Mouse (Mus musculus): ENCODE data around the gene C2cd4c.

The C2cd4c gene

GRCm38 (mm10) chr10:79612192-79613135 lies 1.4 kb downstream of the C2cd4c start:
- no peak for DNase-seq

DNA sequence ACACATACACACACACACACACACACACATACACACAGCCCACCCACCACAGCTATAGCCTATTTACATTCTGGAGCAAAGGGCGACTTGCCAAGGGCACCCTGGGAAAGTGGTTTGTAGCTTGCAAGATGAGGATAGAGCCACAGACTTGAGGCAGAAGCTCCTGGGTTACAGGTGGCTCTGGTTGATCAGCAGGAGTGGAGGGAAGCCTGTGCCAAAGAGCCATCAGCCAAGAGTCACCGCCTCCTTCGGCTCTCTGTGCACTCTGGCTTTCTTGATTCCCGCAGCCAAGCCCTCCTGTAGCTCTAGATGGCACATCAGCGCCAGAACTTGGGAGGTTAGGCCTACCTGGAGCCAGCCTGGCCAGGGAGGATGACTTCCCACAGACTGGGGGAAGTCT lies 2.5 kb downstream of the C2cd4c start:
- DNase-seq: no peak

DNA sequence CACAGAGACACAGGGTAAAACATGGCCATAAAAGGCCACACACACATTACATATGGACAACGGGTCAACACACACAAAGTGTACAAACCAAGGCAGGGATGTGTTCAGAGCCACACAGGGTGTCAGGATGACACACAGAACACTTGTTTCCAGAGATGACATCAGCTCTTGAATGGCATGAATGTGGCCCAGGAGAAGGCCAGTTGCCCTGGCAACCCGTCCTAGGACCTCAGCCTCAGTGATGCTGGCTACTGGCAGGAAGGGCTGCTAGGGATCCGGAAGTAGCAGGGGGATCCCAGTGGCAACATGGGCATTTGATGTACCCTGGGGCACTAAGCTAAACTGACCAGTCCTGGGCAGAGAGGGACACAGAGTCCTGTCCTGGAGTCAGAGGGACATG lies 4.5 kb downstream of the C2cd4c start:
- DNase-seq: no peak

DNA sequence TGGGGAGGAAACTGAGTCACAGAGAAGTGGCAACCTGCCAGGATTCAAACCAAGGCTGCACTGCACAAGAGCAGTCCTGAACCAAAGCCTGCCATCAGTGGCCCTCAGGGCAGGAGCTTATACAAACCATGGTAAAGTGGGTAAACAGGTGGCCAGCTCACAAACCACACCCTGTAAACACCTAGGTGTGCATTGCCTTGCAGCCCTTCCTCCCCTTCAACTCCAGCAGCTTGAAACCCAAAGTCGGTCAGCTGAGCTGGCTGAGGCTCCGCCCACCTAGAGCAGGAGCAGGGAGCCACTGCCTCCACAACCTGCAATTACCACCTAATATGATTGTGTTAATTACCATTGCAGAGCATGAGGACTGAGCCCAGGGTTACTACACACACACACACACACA lies 5.9 kb downstream of the C2cd4c start:
- no peak for DNase-seq

DNA sequence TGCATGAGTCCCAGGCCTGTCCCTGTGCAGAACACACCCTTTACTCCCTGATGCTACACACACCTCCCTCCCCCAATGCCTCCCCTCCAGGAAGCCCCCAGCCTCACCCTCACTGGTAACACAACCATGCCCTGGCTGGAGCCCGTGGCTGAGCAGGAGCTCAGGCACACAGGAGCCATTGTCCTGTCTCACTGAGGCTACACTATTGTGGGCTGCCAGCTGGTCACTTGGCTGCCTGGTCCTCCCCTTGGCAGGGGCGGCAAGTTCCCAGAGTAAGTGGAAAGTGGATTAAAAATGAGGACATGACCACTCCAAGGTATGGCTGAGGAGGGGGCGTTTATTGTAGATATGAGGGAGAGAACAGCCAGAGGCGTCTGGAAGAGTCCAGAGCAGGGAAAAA lies 7.3 kb downstream of the C2cd4c start:
- no peak for DNase-seq

GRCm38 (mm10) chr10:79597936-79598230 lies 15.9 kb downstream of the C2cd4c start:
- no peak for DNase-seq

DNA sequence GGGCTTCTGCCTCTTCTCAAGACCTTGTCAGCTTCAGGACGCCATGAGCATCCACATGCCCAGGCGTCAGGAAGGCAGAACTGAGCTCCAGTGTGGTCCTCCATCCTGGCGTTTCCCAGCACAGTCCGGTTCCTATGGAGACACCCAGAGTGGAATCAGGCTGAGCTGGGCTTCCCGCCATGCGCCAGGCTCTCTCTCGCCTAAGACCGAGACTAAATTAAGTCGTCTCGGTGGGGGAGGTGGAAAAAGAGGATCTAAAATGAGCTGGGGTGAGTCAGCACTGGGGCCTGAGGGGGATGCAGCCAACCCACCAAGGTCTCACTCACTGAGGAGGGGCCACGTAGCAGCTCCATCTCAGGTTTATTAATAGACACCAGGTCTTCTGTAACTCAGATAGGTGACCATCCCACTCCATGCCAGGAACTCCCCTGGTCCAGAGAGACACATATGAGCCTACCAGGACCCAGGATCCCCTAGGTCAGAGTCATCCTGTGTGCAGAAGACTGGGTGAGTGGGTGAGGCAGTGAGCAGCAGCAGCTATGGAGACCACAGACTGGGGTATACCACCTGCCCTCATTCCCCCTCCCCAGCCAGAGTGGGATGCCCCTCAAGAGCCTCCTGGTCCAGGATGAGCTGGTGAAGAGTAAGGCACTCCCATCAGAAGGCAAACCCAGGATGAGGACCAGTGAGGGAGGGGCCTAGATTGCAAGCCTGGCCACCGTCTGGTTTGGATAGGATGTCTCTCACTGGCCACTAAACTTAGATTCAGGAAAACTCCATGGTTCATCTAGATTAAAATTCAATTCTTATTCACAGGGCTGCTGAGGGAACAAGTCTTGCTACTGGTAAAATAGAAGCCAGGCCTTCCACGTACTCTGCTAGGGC lies 16.5 kb downstream of the C2cd4c start:
- DNase-seq: no peak

DNA sequence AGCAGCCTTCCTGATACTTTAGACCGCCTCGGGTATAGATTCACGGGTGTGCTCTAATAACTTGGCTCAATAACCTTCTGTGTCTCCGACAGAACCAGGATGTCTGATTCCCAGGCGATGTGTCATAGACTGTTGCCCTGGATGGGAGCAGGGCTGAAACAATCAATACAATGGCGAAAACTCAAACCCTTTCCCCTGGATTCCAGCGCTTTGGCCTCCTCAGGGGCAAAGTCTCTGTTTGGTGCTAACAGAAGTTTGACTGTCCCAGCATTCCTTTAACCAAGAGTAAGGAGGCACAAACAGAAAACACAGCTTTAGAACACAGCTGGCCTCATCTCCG lies 18.3 kb downstream of the C2cd4c start:
- DNase-seq: no peak

- DNase-seq: peak; percentile 59
These were observed 18.8 kb downstream of the C2cd4c start for GRCm38 (mm10) chr10:79594872-79595589.

DNA sequence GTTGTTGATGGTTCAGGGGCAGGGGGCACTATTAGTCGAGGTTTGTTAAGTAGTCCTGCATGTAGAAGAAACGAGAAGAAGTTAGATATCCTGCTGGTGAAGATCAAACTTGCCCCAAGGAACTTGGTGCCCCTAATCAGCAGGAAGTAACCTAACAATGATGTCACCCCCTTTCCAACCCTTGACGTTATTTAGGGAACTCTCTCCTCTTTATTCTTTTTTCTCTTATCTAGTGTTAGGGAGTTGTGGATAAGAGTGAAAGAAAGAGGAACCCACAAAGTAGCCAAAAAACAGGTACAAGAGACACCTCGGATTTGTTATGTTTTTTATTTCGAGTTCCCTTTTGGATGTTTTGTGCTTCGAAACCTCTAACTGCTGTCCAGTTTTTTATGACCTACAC lies 19.7 kb downstream of the C2cd4c start:
- no peak for DNase-seq

GRCm38 (mm10) chr10:79590702-79591101 lies 23.1 kb downstream of the C2cd4c start:
- no peak for DNase-seq

DNA sequence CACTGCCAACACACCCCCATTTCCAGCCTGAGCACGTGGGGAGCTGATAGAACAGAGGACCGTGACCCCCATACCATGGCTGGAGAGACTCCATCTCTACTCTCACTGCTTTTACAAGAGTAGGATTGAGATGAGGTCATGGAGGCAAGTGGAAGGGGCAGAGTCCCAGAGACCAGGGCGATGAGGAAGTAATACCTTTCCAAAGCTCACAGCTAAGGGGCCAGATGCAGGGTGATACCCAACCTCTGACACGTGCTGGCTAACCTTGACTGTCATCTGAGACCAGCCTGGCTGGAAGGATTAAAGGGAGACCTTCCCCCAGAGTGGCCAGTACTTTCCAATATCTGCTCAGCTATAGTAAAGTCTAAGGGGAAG lies 26.1 kb downstream of the C2cd4c start:
- DNase-seq: no peak

DNA sequence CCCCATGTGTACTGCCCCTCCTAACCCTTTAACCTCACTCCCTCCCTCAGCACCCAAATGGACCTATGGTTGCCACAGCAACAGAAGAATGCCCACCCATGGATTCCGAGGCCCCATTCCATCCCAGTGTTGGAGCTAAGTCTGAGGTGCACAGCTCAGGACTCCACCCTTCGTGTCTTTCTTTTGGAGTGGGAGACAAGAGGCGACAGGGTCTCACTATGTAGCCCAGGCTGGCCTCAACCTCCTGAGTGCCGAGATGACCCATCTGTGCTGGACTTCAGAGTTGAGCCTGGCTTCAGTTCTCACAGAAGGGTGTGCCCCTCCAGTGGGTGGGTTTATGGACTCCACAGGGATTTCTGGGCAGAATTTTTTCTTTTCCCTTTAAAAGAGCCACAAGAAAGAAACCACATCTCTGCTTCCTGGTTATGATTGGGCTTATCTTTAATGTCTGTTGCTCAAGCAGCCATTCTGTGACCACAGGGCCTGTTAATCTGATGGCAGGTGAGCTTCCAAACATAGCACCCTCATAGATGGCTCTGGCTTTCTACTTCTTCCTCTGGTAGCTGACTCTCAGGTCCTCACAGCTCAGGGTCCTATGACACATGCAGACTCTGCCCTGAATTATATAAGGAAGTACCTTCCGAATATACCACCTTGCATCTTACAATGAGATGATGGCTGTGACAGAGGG lies 26.6 kb downstream of the C2cd4c start, which contains the start of gene Theg:
Gene Theg, minus strand, starts transcription at position 271 of the 691 bp plus-strand sequence.
- DNase-seq: no peak

DNA sequence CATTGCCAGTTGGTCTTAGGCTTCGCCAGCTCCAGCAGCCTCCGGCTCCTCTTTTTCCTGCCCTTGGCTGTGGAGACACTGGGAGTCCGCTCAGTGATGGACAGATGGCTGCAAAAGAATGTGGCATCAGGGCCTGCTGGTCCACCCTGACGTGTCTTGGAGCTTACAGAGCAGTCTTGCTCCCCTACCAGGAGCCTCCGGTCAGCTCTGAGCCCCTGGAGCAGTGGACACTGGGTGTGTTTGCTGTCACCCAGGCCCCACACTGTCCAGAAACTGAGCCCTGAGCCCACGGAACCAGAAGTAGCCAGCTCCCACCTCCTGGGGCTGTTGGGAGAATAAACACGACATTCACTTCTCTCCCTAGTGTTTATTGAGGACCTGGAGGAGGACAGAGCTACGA lies 27.6 kb downstream of the C2cd4c start:
- no peak for DNase-seq

- no peak for DNase-seq
These were observed 28.1 kb downstream of the C2cd4c start for GRCm38 (mm10) chr10:79585723-79586122.

- DNase-seq: no peak
These were observed 28.7 kb downstream of the C2cd4c start for GRCm38 (mm10) chr10:79585136-79585535.

- no peak for DNase-seq
These were observed 29.4 kb downstream of the C2cd4c start for GRCm38 (mm10) chr10:79584426-79584825.

DNA sequence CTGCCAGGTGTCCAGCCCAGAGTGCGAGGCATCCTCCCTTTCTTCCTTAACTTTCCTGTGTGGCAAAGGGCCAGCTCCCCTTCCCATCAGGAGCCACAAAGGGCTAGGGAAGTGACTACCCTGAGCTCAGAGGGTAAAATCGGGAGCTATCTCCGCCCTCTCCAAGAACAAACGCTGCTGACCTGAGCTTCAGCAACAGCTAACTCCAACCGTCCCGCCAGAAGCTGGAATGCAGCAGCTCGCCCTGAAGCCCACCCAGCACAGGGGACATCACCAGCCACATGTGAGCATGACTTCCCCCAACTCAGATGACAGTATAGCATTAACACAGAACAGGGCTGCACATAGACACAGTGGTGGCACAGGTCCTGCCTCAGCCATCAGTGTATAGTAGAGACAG lies 29.8 kb downstream of the C2cd4c start:
- DNase-seq: no peak

DNA sequence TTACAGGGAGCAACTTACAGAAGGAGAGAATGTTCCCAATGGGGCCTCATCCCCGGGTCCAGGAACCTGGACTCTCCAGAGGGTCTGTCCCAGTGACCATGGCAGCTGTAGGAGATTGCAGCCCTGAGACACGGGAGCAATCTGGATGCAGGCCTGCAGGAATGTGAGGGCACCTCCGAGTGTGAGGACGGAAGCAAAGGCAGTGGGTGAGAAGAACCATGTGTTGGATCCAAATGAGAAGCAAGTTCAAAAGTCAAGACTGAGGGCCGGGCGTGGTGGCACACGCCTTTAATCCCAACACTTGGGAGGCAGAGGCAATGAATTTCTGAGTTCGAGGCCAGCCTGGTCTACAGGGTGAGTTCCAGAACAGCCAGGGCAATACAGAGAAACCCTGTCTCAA lies 32.3 kb downstream of the C2cd4c start:
- DNase-seq: no peak

- peak; percentile 28 for DNase-seq
These were observed 33.0 kb downstream of the C2cd4c start for GRCm38 (mm10) chr10:79580811-79581210.

DNA sequence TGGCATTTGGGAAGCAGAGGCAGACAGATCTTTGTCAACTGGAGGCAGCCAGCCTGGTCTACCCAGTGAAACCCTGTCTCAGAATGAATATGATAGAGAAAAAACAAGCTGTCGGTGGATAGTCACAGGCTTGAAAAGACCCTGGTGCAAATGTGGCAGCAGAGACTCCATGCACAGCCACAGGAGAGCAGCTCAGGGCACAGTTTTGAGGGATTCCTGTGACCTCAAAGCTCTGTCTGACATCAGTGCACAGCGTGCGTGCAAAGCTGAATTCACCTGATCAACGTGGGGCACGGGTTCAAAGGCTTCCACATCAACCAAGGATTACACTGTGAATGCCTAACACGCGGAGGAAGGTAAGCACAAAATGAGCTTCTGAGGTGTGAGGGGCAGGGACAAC lies 33.5 kb downstream of the C2cd4c start:
- no peak for DNase-seq

DNA sequence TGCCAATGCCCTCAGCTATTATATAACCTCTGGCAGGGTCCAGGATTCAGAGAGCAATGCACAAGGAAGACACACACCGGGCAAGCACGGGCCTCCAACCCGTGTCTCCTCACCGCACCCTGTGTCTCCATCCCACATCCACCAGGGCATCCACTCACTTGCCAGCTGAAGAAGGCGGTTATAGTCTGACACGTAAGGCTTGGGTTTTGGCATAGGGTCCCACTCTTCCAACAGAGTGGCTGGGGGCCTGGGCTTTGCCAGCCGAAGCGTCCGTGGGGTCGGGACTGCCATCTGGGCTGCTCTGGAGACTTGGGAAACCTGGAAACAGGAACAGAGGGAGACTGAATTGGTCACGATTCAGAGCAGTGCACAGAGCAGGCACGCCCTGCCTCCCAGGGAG lies 34.0 kb downstream of the C2cd4c start:
- no peak for DNase-seq

GRCm38 (mm10) chr10:79578891-79579290 lies 34.9 kb downstream of the C2cd4c start:
- no peak for DNase-seq

Measured in lung, postnatal 36 days (tissue).